Mouse (Mus musculus) layer of hippocampus, postnatal 25 days (tissue): Measurements from ENCODE around the gene Spocd1. TPM values are rescaled to one million over a fixed set of nuclear protein-coding genes. Genes with fewer than 3 reads are reported as not detected.

ENCODE experiments used
- DNase-seq, 2 experiments: peaks; one replicate each; pipeline ENCODE4 v3.0.0; 2022; ENCODE audit warnings: mixed read lengths in 2 of 2, low spot score in 1 of 2; ENCODE audit errors: extremely low spot score in 1 of 2
- total RNA-seq, 2 experiments: library from RNA; stranded (reverse); gene quantifications; 2 replicates each; pipeline ENCODE4 v1.2.3; 2021

The Spocd1 gene
- total RNA-seq, 2 experiments from 2014 or later: 0.30 to 0.35 TPM

GRCm38 (mm10) chr4:129996015-129996414 lies 67.0 kb downstream of the Spocd1 start:
- DNase-seq: no peak

- DNase-seq: no peak
Observed at GRCm38 (mm10) chr4:129998124-129998523, 69.1 kb downstream of the Spocd1 start.

GRCm38 (mm10) chr4:130001710-130002109 lies 72.7 kb downstream of the Spocd1 start:
- DNase-seq: no peak

- peak in 1 of 2 experiments; percentile 43 for DNase-seq
Observed at GRCm38 (mm10) chr4:130002157-130002556, 73.1 kb downstream of the Spocd1 start.

- no peak for DNase-seq
Observed at GRCm38 (mm10) chr4:130005593-130005992, 76.5 kb downstream of the Spocd1 start.

- no peak for DNase-seq
Observed at GRCm38 (mm10) chr4:130006533-130006932, 77.5 kb downstream of the Spocd1 start.

Other genes starting within 250 kb of the Spocd1 start
- 10 to 100 TPM; 12.5 to 18.6 TPM for gene Tmem39b, start 232.4 kb upstream of the Spocd1 start, total RNA-seq
- 10 to 100 TPM; 90.0 to 91.4 TPM for gene Khdrbs1, start 186.9 kb upstream of the Spocd1 start, total RNA-seq
- gene Ptp4a2, start 118.0 kb upstream of the Spocd1 start, total RNA-seq: 100 to 1,000 TPM; 132 to 145 TPM
- gene Adgrb2, start 55.6 kb downstream of the Spocd1 start, total RNA-seq: 100 to 1,000 TPM; 516 to 583 TPM
- 10 to 100 TPM in 1 of 2 experiments, 1 to 10 TPM in 1; 8.8 to 10.5 TPM for gene Col16a1, start 118.6 kb downstream of the Spocd1 start, total RNA-seq
- 10 to 100 TPM; 58.5 to 66.3 TPM for gene Pef1, start 173.3 kb downstream of the Spocd1 start, total RNA-seq
- gene Hcrtr1, start 210.1 kb downstream of the Spocd1 start, total RNA-seq: 1 to 10 TPM; 3.2 to 4.5 TPM
- gene Tinagl1, start 245.9 kb downstream of the Spocd1 start, total RNA-seq: 1 to 10 TPM; 7.5 to 8.7 TPM